Mouse (Mus musculus) T-helper 2 cell (primary cell): ENCODE data around the gene Rnf26.
"Not testable (repeated sequence)": the region's sequence is repeated elsewhere in the genome, so short reads cannot be mapped to it uniquely, and the experiment has no call there.

Experiments used
- in situ Hi-C: fragments of 300-600 bp; cut with MboI, MseI; formaldehyde crosslinking; loops from one replicate; pipeline ENCODE4 v1.15.1; 2025; ENCODE audit warnings: high pct_unique_total_duplicates

The Rnf26 gene

GRCm38 (mm10) chr9:44125546-44126428, 12.5 kb upstream of the Rnf26 start:
- in situ Hi-C loops = no loop called here

GRCm38 (mm10) chr9:44125026-44125425, 11.7 kb upstream of the Rnf26 start:
- in situ Hi-C loops = no loop called here

GRCm38 (mm10) chr9:44124317-44124716, 11.0 kb upstream of the Rnf26 start:
- in situ Hi-C loops = no loop called here

GRCm38 (mm10) chr9:44119948-44120465, 6.7 kb upstream of the Rnf26 start:
- in situ Hi-C loops = no loop called here

- in situ Hi-C loops = no loop called here
Measured at GRCm38 (mm10) chr9:44119011-44119410, 5.7 kb upstream of the Rnf26 start.

GRCm38 (mm10) chr9:44116182-44116581, 2.9 kb upstream of the Rnf26 start:
- in situ Hi-C loops = no loop called here

GRCm38 (mm10) chr9:44115599-44115998, 2.3 kb upstream of the Rnf26 start:
- in situ Hi-C loops = no loop called here

GRCm38 (mm10) chr9:44114453-44114852, 1.1 kb upstream of the Rnf26 start:
- in situ Hi-C loops = no loop called here

- in situ Hi-C loops = not testable (repeated sequence)
Measured at GRCm38 (mm10) chr9:44111909-44112308, 1.4 kb downstream of the Rnf26 start.

GRCm38 (mm10) chr9:44109360-44110095, 3.8 kb downstream of the Rnf26 start:
- in situ Hi-C loops = no loop called here

- in situ Hi-C loops = no loop called here
Measured at GRCm38 (mm10) chr9:44108269-44109055, 4.9 kb downstream of the Rnf26 start.

- in situ Hi-C loops = no loop called here
Measured at GRCm38 (mm10) chr9:44107557-44108179, 5.6 kb downstream of the Rnf26 start.

- in situ Hi-C loops = no loop called here
Measured at GRCm38 (mm10) chr9:44107110-44107509, 6.2 kb downstream of the Rnf26 start, which contains the start of gene C1qtnf5. Gene C1qtnf5 (plus strand): TSS chr9:44107245.

GRCm38 (mm10) chr9:44106596-44106995, 6.7 kb downstream of the Rnf26 start:
- in situ Hi-C loops = no loop called here

- in situ Hi-C loops = no loop called here
Measured at GRCm38 (mm10) chr9:44106182-44106581, 7.1 kb downstream of the Rnf26 start.

- in situ Hi-C loops = no loop called here
Measured at GRCm38 (mm10) chr9:44105781-44106180, 7.5 kb downstream of the Rnf26 start.

- in situ Hi-C loops = no loop called here
Measured at GRCm38 (mm10) chr9:44104881-44105280, 8.4 kb downstream of the Rnf26 start.

- in situ Hi-C loops = no loop called here
Measured at GRCm38 (mm10) chr9:44101490-44101889, 11.8 kb downstream of the Rnf26 start, which contains the start of gene Mfrp. Gene Mfrp (plus strand): TSS chr9:44101729.

GRCm38 (mm10) chr9:44096536-44096935, 16.8 kb downstream of the Rnf26 start:
- in situ Hi-C loops = loop anchor here (25.0 kb wide), 1 partner anchor 359 kb away; the partner anchor contains the start of gene Nectin1

GRCm38 (mm10) chr9:44095781-44096180, 17.5 kb downstream of the Rnf26 start:
- in situ Hi-C loops = loop anchor here (25.0 kb wide), 1 partner anchor 358 kb away; the partner anchor contains the start of gene Nectin1

- in situ Hi-C loops = loop anchor here (25.0 kb wide), 1 partner anchor 357 kb away; the partner anchor contains the start of gene Nectin1
Measured at GRCm38 (mm10) chr9:44094737-44095136, 18.6 kb downstream of the Rnf26 start.
